Mouse (Mus musculus) gastrocnemius, adult 2 months (tissue): ENCODE results near the gene Fgfr2. TPM values are rescaled to one million over a fixed set of nuclear protein-coding genes. Genes with fewer than 3 reads are reported as not detected.

Source experiments
- DNase-seq: peaks from one replicate; pipeline ENCODE4 v3.0.0; 2022
- H3K27ac ChIP-seq: fragments of 200-600 bp; 2 replicates; pipeline ENCODE4 v1.8.1; 2022; ENCODE audit warnings: mild to moderate bottlenecking
- H3K4me3 ChIP-seq: fragments of 200-600 bp; 2 replicates; pipeline ENCODE4 v1.8.1; 2022; ENCODE audit warnings: mild to moderate bottlenecking, moderate library complexity
- CTCF ChIP-seq: fragments of 200-600 bp; IDR thresholded peaks from 2 replicates; pipeline ENCODE4 v1.8.1; 2022; ENCODE audit warnings: antibody characterized with exemption, mild to moderate bottlenecking, moderate library complexity
- intact Hi-C: fragments of 180-260 bp; cut with DNase I; formaldehyde crosslinking; loops from one replicate; pipeline ENCODE4 v1.15.1; 2025
- total RNA-seq, 2 experiments: library from RNA; stranded (reverse); gene quantifications; 2 replicates each; pipeline ENCODE4 v1.2.3; 2021

The Fgfr2 gene
- total RNA-seq, 2 experiments from 2014 or later, result 0.15 to 0.33 TPM

GRCm38 (mm10) chr7:132067511-132067910 lies 1055.6 kb downstream of the Fgfr2 start:
- DNase-seq, result no peak
- Histone ChIP-seq H3K4me3 (no peak overlapping the region), H3K27ac (no peak overlapping the region)
- TF ChIP-seq CTCF, result no peak
- intact Hi-C loops, result no loop called here

DNA sequence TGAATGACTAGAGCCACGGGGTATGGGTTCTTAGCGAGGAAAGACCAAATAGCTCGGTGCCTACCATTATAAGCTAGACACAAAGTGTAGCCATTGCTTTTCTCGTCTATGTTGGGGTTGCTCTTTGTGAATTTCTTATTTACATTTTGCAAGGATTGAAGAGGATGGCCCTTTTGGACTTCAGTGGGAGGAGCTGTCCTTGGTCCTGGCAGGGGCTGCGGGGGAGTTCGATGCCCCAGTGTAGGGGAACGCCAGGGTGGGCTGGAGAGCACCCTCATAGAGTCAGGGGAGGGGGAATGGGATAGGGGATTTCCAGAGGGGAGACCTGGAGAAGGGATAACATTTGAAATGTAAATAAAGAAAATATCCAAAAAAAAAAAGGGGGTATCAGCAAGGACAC lies 1063.0 kb downstream of the Fgfr2 start:
- TF ChIP-seq CTCF, result no peak
- Histone ChIP-seq H3K4me3 (no peak overlapping the region), H3K27ac (no peak overlapping the region)
- no peak for DNase-seq
- intact Hi-C loops, result no loop called here

DNA sequence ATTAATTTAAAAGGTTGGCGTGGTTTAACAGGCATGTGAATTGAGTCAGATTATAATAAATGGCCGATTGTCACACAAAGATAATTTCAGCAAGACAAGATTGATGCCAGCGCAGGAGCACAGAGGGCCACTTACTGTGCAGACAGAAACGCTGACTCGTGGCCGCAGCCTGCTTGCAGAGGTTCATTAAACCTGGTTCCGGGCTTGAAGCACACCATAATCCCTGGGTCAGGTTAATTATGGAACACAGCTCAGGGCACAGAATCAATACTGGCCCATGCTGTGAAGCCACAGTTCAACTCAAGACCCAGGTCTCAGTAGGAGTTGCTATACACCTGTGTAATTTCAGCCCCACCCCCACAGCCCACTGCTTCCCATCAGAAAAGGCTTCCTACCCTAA lies 1066.6 kb downstream of the Fgfr2 start:
- no peak overlapping the region for H3K27ac ChIP-seq
- no peak for DNase-seq
- intact Hi-C loops, result no loop called here
- H3K4me3 ChIP-seq, result no peak overlapping the region
- no peak for TF ChIP-seq CTCF

DNA sequence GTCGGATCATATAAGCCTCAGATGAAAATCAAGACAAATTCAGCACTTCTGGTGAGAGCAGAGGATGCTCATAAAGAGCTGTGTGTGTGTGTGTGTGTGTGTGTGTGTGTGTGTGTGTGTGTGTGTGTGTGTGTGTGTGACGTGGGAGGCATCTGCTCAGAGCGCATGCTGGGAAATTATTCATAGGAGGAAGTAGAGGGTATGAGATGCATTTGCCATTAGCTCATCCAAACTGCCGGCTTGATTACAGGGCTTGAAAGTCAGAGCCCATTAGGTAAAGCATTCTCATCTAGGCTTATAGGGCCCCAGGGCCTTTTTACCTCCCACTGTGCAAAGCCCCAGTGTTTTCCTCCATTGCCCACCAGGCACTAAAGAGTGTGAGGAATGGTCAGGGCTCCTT lies 1076.5 kb downstream of the Fgfr2 start:
- intact Hi-C loops, result no loop called here
- no peak for TF ChIP-seq CTCF

GRCm38 (mm10) chr7:132031940-132032531 lies 1091.1 kb downstream of the Fgfr2 start:
- TF ChIP-seq CTCF, result no peak
- no peak overlapping the region for H3K27ac ChIP-seq
- no peak overlapping the region for H3K4me3 ChIP-seq
- intact Hi-C loops, result no loop called here
- DNase-seq, result no peak

More for the DNA sequence above, 1076.5 kb downstream of the Fgfr2 start:
- H3K27ac ChIP-seq, result no peak overlapping the region
- no peak for DNase-seq
- no peak overlapping the region for H3K4me3 ChIP-seq

- no peak overlapping the region for H3K27ac ChIP-seq
- H3K4me3 ChIP-seq, result no peak overlapping the region
- TF ChIP-seq CTCF, result no peak
- intact Hi-C loops, result no loop called here
- DNase-seq, result no peak
Measured at GRCm38 (mm10) chr7:132026671-132027070, 1096.5 kb downstream of the Fgfr2 start.

DNA sequence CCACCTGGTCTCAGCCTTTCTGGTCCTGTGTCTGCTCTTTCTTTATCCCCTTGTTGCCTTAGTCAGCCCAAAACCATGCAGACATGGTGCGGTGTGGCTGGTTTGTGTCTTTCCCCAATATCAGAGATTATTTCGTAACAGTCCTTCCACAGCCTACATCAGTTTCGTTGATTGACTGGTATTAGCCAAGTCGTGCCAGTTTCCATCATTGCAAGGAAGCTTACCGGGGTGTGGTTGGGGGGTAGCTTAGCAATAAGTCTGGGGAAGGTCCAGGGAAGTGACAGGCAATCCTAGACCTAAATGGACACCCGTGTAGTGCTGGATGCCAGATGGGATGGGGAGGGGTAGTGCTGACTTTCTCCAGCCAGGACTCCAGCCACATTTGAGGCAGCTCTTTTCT lies 1097.6 kb downstream of the Fgfr2 start:
- no peak overlapping the region for H3K4me3 ChIP-seq
- no peak for DNase-seq
- H3K27ac ChIP-seq, result no peak overlapping the region
- TF ChIP-seq CTCF, result no peak
- intact Hi-C loops, result no loop called here

- Histone ChIP-seq H3K27ac (no peak overlapping the region), H3K4me3 (no peak overlapping the region)
Measured at GRCm38 (mm10) chr7:132015933-132016332, 1107.2 kb downstream of the Fgfr2 start.

GRCm38 (mm10) chr7:132015193-132015592 lies 1108.0 kb downstream of the Fgfr2 start:
- Histone ChIP-seq H3K4me3 (no peak overlapping the region), H3K27ac (no peak overlapping the region)
- DNase-seq, result no peak
- TF ChIP-seq CTCF, result no peak
- intact Hi-C loops, result no loop called here

More at GRCm38 (mm10) chr7:132015933-132016332, 1107.2 kb downstream of the Fgfr2 start:
- intact Hi-C loops, result no loop called here
- no peak for DNase-seq
- no peak for TF ChIP-seq CTCF

DNA sequence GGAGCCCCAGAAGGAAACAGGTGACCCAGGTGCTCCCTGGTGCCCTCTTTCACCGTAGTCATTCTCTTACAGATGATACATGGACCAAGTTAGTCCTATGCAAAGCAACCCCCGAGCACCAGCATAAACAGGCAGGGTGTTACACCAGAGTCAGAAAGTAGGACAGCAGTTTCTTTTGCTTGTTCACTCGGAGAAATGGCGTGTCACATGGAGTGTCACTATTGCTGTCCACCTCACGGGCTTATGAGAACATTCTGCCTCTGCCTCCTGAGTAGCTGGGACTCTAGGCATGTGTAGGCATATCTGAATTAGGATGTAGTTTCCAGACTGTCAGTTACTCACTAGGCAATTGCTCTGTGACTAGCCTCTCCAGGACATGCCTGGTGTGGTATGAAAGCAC lies 1109.2 kb downstream of the Fgfr2 start:
- DNase-seq, result no peak
- no peak for TF ChIP-seq CTCF
- intact Hi-C loops, result no loop called here
- no peak overlapping the region for H3K4me3 ChIP-seq
- H3K27ac ChIP-seq, result no peak overlapping the region

- H3K4me3 ChIP-seq, result no peak overlapping the region
- intact Hi-C loops, result no loop called here
- TF ChIP-seq CTCF, result no peak
- no peak for DNase-seq
- no peak overlapping the region for H3K27ac ChIP-seq
Measured at GRCm38 (mm10) chr7:132012969-132013679, 1110.0 kb downstream of the Fgfr2 start.

DNA sequence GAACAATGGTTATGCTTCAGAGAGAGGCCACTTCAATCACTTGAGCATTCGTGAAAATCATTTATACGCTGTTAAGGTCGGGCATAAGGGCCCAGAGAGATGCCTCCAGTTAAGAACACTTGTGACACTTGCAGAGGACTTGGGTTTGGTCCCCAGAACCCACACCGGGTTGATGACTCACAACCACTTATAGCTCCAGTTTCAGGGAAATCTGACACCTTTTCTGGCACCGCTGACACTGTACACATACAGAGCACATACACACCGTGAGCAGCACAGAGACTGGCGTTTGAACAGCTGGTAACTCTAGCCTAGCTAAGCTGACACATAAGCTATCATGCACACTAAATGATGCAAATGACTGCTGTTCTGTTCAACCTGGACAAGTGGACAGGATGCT lies 1114.1 kb downstream of the Fgfr2 start:
- no peak overlapping the region for H3K27ac ChIP-seq
- no peak overlapping the region for H3K4me3 ChIP-seq
- DNase-seq, result no peak
- TF ChIP-seq CTCF, result no peak
- intact Hi-C loops, result no loop called here

DNA sequence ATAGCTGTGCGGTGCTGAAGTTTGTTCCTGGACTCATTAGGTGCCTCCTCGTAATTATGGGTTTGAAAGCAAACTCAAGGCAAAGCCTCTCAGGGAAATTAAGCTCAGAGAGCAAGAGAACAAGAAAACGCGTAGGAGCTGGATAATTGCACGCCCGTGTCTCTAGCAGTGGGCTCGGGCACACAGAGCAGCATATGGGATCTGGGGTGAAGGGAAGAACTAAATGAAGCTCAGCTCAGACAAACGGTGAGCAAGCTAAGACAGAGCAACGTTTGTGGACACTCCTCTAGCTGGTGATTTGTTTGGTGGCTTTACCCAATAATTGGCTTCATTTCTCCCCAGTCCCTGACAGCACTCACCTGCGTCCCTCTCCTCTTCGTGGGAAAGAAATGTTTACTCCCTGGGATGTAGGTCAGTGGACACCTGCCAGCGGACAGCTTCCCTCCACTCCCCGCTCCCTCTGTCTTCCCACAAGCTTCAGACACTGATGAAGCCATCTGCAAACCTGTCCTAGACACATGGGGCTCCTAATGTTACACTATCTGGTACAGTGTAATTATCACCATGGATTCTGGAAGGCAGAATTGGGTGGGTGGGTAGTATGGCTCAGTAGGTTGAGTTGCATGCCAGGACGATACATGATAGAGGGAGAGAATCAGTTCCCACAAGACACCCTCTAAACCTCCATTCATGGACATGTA lies 1117.0 kb downstream of the Fgfr2 start:
- intact Hi-C loops, result no loop called here
- Histone ChIP-seq H3K27ac (no peak overlapping the region), H3K4me3 (no peak overlapping the region)
- no peak for TF ChIP-seq CTCF
- no peak for DNase-seq

GRCm38 (mm10) chr7:131992873-131993272 lies 1130.3 kb downstream of the Fgfr2 start:
- TF ChIP-seq CTCF, result no peak
- H3K27ac ChIP-seq, result no peak overlapping the region
- intact Hi-C loops, result no loop called here
- DNase-seq, result no peak
- H3K4me3 ChIP-seq, result no peak overlapping the region
